Mouse (Mus musculus): ENCODE measurements around the gene Dbndd1. TPM values are rescaled to one million over a fixed set of nuclear protein-coding genes. Genes with fewer than 3 reads are reported as not detected.
"Not testable (repeated sequence)": the region's sequence is repeated elsewhere in the genome, so short reads cannot be mapped to it uniquely, and the experiment has no call there.

The Dbndd1 gene
- polyA plus RNA-seq, 1 experiment from 2014 or later = 12.8 TPM

GRCm38 (mm10) chr8:123482627-123483026 is 32.6 kb downstream of the Dbndd1 start:
- no peak for ATAC-seq (ENCODE audit: low FRiP score, low read depth)
- no peak overlapping the region for H3K9ac ChIP-seq
- H3K27me3 ChIP-seq = no peaks in the 10 kb centered on the region
- H3K4me3 ChIP-seq = no peak overlapping the region
- peaks cover 71% of the 10 kb centered on the region for H3K36me3 ChIP-seq
- peaks cover 11% of the 10 kb centered on the region for H3K4me1 ChIP-seq
- H3K4me2 ChIP-seq (replicated peaks) = no peak overlapping the region
- H3K9me3 ChIP-seq = no peaks in the 10 kb centered on the region
- 88% methylated on average over 7 of the region's 7 CpGs for WGBS
- no peak overlapping the region for H3K27ac ChIP-seq

DNA sequence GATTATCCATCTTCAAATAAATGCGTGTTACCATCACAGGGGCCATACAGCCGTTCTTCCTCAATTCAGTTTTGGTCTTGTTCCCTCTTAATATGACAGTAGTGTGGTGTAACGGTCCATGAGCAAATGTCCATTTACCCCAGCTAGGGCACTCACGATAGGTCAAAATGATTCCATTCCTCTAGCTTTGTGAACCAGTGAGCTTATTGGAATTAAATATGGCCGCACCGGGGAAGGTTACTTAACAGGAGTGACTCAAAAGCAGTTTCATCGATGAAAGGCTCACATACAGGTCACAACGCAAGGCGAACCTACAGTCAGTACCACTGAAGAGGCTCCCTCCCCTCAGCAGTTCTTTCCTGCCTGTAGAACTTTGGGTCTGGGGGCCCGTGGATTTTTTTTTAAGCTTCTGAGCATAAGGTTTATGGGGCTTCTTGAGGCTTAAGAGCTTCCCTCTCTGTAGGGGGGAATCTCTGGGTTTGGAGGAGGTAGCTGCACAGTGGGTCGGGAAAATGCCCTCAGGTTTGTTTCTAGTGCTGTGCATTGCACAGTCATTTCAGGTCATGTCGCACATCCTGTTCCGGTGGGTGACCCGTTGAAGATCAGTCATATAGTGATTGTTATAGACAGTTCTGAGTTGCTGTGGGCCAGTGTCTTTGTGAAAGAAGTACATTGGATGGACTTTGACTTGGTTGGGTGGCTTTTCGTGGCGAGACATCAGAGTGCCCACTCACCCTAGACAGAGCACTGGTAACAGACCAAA is 36.6 kb downstream of the Dbndd1 start:
- peak overlapping the region; percentile 92 for H3K4me2 ChIP-seq (replicated peaks)
- peak overlapping the region; percentile 80 for H3K9ac ChIP-seq
- no peaks in the 10 kb centered on the region for H3K27me3 ChIP-seq
- H3K4me3 ChIP-seq = peak overlapping the region; percentile 63
- no peaks in the 10 kb centered on the region for H3K9me3 ChIP-seq
- H3K27ac ChIP-seq = peak overlapping the region; percentile 84; the same call in 1 of the 2 replicates
- peaks cover 33% of the 10 kb centered on the region for H3K36me3 ChIP-seq
- ATAC-seq (ENCODE audit: low FRiP score, low read depth) = no peak
- peaks cover 17% of the 10 kb centered on the region for H3K4me1 ChIP-seq
- WGBS = 34% methylated on average over 16 of the region's 16 CpGs

DNA sequence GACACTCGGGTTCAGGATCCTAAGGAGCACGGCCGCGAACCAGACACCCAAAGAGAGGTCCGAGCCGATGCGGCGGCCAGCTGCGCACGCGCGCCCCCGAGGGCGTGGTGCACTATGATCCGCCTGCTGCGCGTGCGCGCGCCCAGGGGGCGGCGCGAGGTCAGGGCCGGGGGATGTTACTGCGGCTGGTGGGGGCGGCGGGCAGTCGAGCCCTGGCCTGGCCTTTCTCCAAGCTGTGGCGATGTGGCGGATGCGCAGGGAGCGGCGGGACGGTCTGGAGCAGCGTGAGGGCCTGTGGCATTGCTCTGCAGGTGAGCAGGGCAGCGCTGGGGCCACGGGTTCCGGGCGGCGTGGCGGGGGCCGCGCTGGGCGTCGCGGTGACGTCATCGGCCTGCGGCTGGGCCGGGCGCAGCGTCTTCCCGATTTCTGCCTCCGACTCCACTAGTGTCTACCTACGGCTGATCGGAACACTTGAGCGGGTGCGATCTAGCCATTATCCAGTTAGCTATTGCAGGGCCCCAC is 37.5 kb downstream of the Dbndd1 start, which contains the start of gene Afg3l1:
Gene Afg3l1, plus strand, starts transcription at position 167 of the 522 bp plus-strand sequence.
- 0% methylated on average over 58 of the region's 58 CpGs for WGBS
- H3K4me3 ChIP-seq = peak within 1 kb of the TSS; percentile 63

DNA sequence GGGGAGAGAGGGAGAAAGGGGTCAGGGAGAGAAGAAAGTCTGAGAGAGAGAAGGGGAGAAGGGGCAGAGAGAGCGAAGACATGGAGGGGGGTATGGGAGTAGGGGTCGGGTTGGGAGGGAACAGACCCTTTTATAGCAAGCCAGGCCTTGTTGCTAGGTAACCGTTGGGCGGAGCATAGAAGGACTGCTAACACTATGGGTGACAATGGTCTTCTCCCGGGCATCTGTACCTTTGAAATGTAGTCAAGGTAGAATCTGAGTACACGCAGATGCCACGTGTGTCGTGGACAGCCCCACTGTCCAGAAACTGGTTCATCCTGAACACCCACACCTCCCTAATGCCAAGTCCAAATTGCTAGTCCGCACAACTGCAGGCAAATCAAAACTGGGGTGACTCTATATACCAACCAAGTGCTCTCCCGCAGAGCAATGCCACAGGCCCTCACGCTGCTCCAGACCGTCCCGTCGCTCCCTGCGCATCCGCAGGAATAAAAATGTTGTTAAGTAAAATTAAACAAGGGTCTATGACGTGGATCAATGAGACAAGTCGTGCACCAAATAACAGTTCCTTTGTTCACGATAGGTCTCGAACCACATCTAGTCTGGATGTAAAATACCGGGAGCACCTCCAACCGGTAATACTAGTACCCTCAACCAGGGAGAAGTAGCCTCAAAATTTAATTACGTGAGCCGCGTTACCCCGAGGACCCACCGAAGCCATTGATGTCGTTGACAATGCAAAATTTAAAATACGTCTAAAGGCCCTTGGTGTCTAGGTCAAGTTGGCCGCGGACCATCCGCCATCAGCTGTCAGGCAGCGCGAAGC is 38.1 kb downstream of the Dbndd1 start:
- ATAC-seq (ENCODE audit: low FRiP score, low read depth) = peak; percentile 28; the same call in 1 of the 2 replicates
- peak overlapping the region; percentile 92 for H3K4me2 ChIP-seq (replicated peaks)
- H3K4me1 ChIP-seq = peaks cover 17% of the 10 kb centered on the region
- no peaks in the 10 kb centered on the region for H3K27me3 ChIP-seq
- WGBS = 9% methylated on average over 34 of the region's 34 CpGs
- H3K9me3 ChIP-seq = no peaks in the 10 kb centered on the region
- peak overlapping the region; percentile 80 for H3K9ac ChIP-seq
- no peak overlapping the region; the same call in 1 of the 2 replicates for H3K27ac ChIP-seq
- H3K4me3 ChIP-seq = peak overlapping the region; percentile 63
- H3K36me3 ChIP-seq = peaks cover 21% of the 10 kb centered on the region

More for the DNA sequence above, 37.5 kb downstream of the Dbndd1 start, which contains the start of gene Afg3l1:
- peak within 1 kb of the TSS; percentile 84 for H3K27ac ChIP-seq
- H3K9ac ChIP-seq = peak within 1 kb of the TSS; percentile 80
- H3K27me3 ChIP-seq = no peaks in the 10 kb centered on the region
- H3K9me3 ChIP-seq = no peaks in the 10 kb centered on the region
- peaks cover 27% of the 10 kb centered on the region for H3K36me3 ChIP-seq
- peak; percentile 95 for ATAC-seq (ENCODE audit: low FRiP score, low read depth)
- peaks cover 17% of the 10 kb centered on the region for H3K4me1 ChIP-seq
- H3K4me2 ChIP-seq (replicated peaks) = peak within 1 kb of the TSS; percentile 92

DNA sequence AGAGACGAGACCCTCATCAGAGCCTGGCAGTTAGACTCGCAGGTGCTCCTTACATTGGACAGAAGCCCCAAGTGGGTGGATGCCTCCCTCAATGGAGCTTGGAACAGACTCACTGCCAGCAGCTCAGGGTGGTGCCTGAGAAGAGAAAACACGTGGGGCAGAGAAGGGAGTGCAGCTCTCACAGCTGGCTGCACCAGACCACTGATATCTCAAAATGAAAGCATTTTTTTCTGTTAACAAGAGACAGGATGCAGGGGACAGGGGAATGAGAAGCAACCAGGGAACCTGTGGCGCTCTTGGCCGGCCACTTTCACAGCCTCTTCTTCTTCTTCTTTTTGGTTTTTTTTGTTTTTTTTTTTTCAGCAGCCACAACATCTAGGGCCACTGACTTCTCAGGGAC is 40.7 kb downstream of the Dbndd1 start:
- not testable (repeated sequence) for H3K4me3 ChIP-seq; H3K27ac ChIP-seq; H3K36me3 ChIP-seq; H3K9me3 ChIP-seq; H3K27me3 ChIP-seq; H3K9ac ChIP-seq; H3K4me2 ChIP-seq (replicated peaks); ATAC-seq (ENCODE audit: low FRiP score, low read depth)
- peaks cover 17% of the 10 kb centered on the region for H3K4me1 ChIP-seq
- WGBS = 58% methylated on average over 5 of the region's 5 CpGs

- 70% methylated on average over 6 of the region's 6 CpGs for WGBS
Measured at GRCm38 (mm10) chr8:123472991-123473390, 42.3 kb downstream of the Dbndd1 start.

GRCm38 (mm10) chr8:123467476-123467875 is 47.8 kb downstream of the Dbndd1 start:
- Histone ChIP-seq H3K4me2 (replicated peaks) (no peak overlapping the region), H3K9ac (no peak overlapping the region), H3K4me1 (no peaks in the 10 kb centered on the region), H3K27me3 (0 out of 2 replicates have a peak, but pooled peaks cover 6% of the 10 kb centered on the region), H3K36me3 (peaks cover 16% of the 10 kb centered on the region), H3K9me3 (no peaks in the 10 kb centered on the region), H3K27ac (no peak overlapping the region; the same call in 1 of the 2 replicates), H3K4me3 (no peak overlapping the region)
- ATAC-seq (ENCODE audit: low FRiP score, low read depth) = no peak
- 72% methylated on average over 3 of the region's 3 CpGs for WGBS

More at GRCm38 (mm10) chr8:123472991-123473390, 42.3 kb downstream of the Dbndd1 start:
- H3K4me1 ChIP-seq; ATAC-seq (ENCODE audit: low FRiP score, low read depth); H3K27me3 ChIP-seq; H3K4me3 ChIP-seq; H3K36me3 ChIP-seq; H3K27ac ChIP-seq; H3K4me2 ChIP-seq (replicated peaks); H3K9me3 ChIP-seq; H3K9ac ChIP-seq: not testable (repeated sequence)

- WGBS = 91% methylated on average over 4 of the region's 4 CpGs
- Histone ChIP-seq H3K4me2 (replicated peaks) (no peak overlapping the region), H3K9me3 (no peaks in the 10 kb centered on the region), H3K36me3 (peaks cover 54% of the 10 kb centered on the region), H3K9ac (no peak overlapping the region), H3K4me1 (no peaks in the 10 kb centered on the region), H3K27me3 (no peaks in the 10 kb centered on the region), H3K4me3 (no peak overlapping the region), H3K27ac (no peak overlapping the region)
- ATAC-seq (ENCODE audit: low FRiP score, low read depth) = no peak
Measured at GRCm38 (mm10) chr8:123463651-123464050, 51.6 kb downstream of the Dbndd1 start.

Other genes with a start within 250 kb of the Dbndd1 start
- 26.4 and 27.2 TPM in 2 replicates for gene Fanca, start 196.9 kb downstream of the Dbndd1 start, polyA plus RNA-seq (2015; fragmentation: Nextera tagmentation; extraction: Ambion mirVana)
- 0.80 and 1.1 TPM in 2 replicates for gene Spire2, start 182.8 kb downstream of the Dbndd1 start, polyA plus RNA-seq (2015; fragmentation: Nextera tagmentation; extraction: Ambion mirVana)
- gene Tcf25, start 141.7 kb downstream of the Dbndd1 start, polyA plus RNA-seq (2015; fragmentation: Nextera tagmentation; extraction: Ambion mirVana) = 155 and 156 TPM in 2 replicates
- 0.05 TPM in 1 of 2 replicates, not detected in the other for gene Mc1r, start 108.4 kb downstream of the Dbndd1 start, polyA plus RNA-seq (2015; fragmentation: Nextera tagmentation; extraction: Ambion mirVana)
- gene Tubb3, start 104.0 kb downstream of the Dbndd1 start, polyA plus RNA-seq (2015; fragmentation: Nextera tagmentation; extraction: Ambion mirVana) = 6.9 and 9.4 TPM in 2 replicates
- 38.3 and 41.7 TPM in 2 replicates for gene Def8, start 91.9 kb downstream of the Dbndd1 start, polyA plus RNA-seq (2015; fragmentation: Nextera tagmentation; extraction: Ambion mirVana)
- 58.6 and 66.3 TPM in 2 replicates for gene Afg3l1, start 37.6 kb downstream of the Dbndd1 start, polyA plus RNA-seq (2015; fragmentation: Nextera tagmentation; extraction: Ambion mirVana)
- gene Gas8, start 3.4 kb upstream of the Dbndd1 start, polyA plus RNA-seq (2015; fragmentation: Nextera tagmentation; extraction: Ambion mirVana) = 35.7 and 37.7 TPM in 2 replicates
- 7.7 and 8.4 TPM in 2 replicates for gene Rhou, start 138.5 kb upstream of the Dbndd1 start, polyA plus RNA-seq (2015; fragmentation: Nextera tagmentation; extraction: Ambion mirVana)

All from limb, embryonic 13.5 days (tissue).